Mouse (Mus musculus) liver, postnatal 0 days (tissue): ENCODE measurements at regions not wholly inside any gene's neighbourhood (a gene's known extent, or its start where the extent isn't known, plus 50 kb on each side); places are given as distances from the start of the nearest gene placed in this dataset.

Experiments
- CTCF ChIP-seq: sonication (generic); IDR thresholded peaks from 2 replicates; pipeline ENCODE4 v1.5.1; 2016; ENCODE audit warnings: antibody characterized with exemption, low read depth
- EP300 ChIP-seq: IDR thresholded peaks from 2 replicates; pipeline ENCODE4 v1.6.1; 2016; ENCODE audit warnings: antibody characterized with exemption, low read depth, mild to moderate bottlenecking

- TF ChIP-seq CTCF, result no peak
- no peak for TF ChIP-seq EP300
Measured at GRCm38 (mm10) chrX:99390462-99390838, 80.6 kb downstream of the Pja1 start.
